Comparison of ENCODE assay signal across 8 mouse cellular contexts in the genomic region with DNA sequence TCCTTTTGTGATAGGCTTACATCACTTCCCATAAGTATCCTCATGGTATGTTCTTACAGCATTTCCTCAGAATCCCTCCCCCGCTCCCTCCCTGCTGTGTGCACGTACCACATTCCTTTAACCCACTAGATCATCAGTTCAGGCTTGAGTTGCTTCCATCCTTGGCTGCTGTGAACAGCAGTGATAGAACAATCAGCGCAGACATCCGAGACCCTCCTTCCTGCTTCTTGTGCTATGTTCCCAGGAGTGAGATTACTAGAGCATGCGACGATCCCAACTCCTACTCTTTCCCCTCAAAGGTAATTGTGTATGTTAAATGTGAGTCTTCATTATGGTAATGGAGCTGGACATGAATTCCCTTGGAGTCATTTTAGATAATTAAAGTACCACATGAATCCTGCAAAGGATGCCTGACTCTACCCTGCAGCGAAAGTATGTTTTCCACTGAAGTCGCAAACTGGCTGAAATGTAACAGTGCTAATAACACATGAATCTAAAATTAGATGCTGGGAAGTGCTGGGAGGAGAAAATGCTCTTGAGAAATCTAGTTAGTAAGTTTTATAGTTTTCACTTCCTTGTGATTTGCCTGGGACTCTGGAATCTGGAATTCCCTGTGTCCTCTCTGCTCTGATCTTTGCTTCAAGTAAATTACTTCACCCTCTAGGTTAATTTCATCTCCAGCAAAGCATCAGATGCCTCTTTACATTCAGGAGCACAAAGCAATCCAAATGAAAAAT. TPM values are rescaled to one million over a fixed set of nuclear protein-coding genes. Genes with fewer than 3 reads are reported as not detected.
A peak's percentile ranks its signal among the peaks of the same experiment; 100 is the strongest.
DNase-seq lines count a peak whose midpoint lies in the region; ATAC-seq and TF ChIP-seq lines count a peak whose summit lies in the region.

No protein-coding gene starts in this region.

- H3K9me3 ChIP-seq in forebrain, postnatal 0 days (ENCODE audit: low read length): no peaks in the 10 kb centered on the region
- H3K9me3 ChIP-seq in forebrain, embryonic 15.5 days: no peaks in the 10 kb centered on the region
- no peaks in the 10 kb centered on the region for H3K9me3 ChIP-seq in liver, postnatal 0 days (ENCODE audit: low read length)
- H3K9me3 ChIP-seq in liver, embryonic 12.5 days (replicated peaks): no peaks in the 10 kb centered on the region
- H3K9me3 ChIP-seq in hindbrain, embryonic 11.5 days (ENCODE audit: control insufficient read depth, low read length): no peaks in the 10 kb centered on the region
- no peaks in the 10 kb centered on the region for H3K9me3 ChIP-seq in neural tube, embryonic 15.5 days (replicated peaks)

- no peak for TF ChIP-seq CTCF in forebrain, postnatal 0 days (IDR thresholded peaks at IDR 0.05; ENCODE audit: low read depth)
- TF ChIP-seq CTCF in liver, postnatal 0 days (IDR thresholded peaks at IDR 0.05; ENCODE audit: low read depth): no peak

- TF ChIP-seq EP300 in liver, postnatal 0 days (IDR thresholded peaks at IDR 0.05; ENCODE audit: low read depth): no peak

- no peaks in the 10 kb centered on the region for H3K27me3 ChIP-seq in forebrain, postnatal 0 days (ENCODE audit: insufficient read depth, low read length)
- no peaks in the 10 kb centered on the region for H3K27me3 ChIP-seq in forebrain, embryonic 15.5 days
- no peaks in the 10 kb centered on the region for H3K27me3 ChIP-seq in liver, postnatal 0 days (ENCODE audit: insufficient read depth, low read length)
- H3K27me3 ChIP-seq in liver, embryonic 12.5 days (replicated peaks): 0 out of 2 replicates have a peak, but pooled peaks cover 3% of the 10 kb centered on the region
- H3K27me3 ChIP-seq in hindbrain, embryonic 11.5 days (ENCODE audit: control insufficient read depth, insufficient read depth, low read length): no peaks in the 10 kb centered on the region
- H3K27me3 ChIP-seq in neural tube, embryonic 15.5 days (replicated peaks): no peaks in the 10 kb centered on the region

- 0 out of 2 replicates have a peak, but pooled peaks cover 10% of the 10 kb centered on the region for H3K4me1 ChIP-seq in forebrain, postnatal 0 days (ENCODE audit: insufficient read depth)
- H3K4me1 ChIP-seq in forebrain, embryonic 15.5 days: peaks cover 20% of the 10 kb centered on the region
- H3K4me1 ChIP-seq in liver, postnatal 0 days (ENCODE audit: insufficient read depth): peaks cover 14% of the 10 kb centered on the region
- no peaks in the 10 kb centered on the region for H3K4me1 ChIP-seq in liver, embryonic 12.5 days
- H3K4me1 ChIP-seq in hindbrain, embryonic 11.5 days (replicated peaks; ENCODE audit: control insufficient read depth, insufficient read depth, low read length): no peaks in the 10 kb centered on the region
- H3K4me1 ChIP-seq in neural tube, embryonic 15.5 days: peaks cover 26% of the 10 kb centered on the region

- no peak overlapping the region for H3K4me2 ChIP-seq in forebrain, postnatal 0 days (ENCODE audit: low read depth)
- H3K4me2 ChIP-seq in forebrain, embryonic 15.5 days (replicated peaks): no peak overlapping the region
- no peak overlapping the region for H3K4me2 ChIP-seq in liver, postnatal 0 days (ENCODE audit: low read depth, low read length)
- no peak overlapping the region for H3K4me2 ChIP-seq in liver, embryonic 12.5 days
- no peak overlapping the region for H3K4me2 ChIP-seq in hindbrain, embryonic 11.5 days (replicated peaks; ENCODE audit: low read depth, low read length)
- H3K4me2 ChIP-seq in neural tube, embryonic 15.5 days: peak overlapping the region; percentile 40

- no peak overlapping the region for H3K4me3 ChIP-seq in forebrain, postnatal 0 days (ENCODE audit: low read depth, low read length)
- no peak overlapping the region for H3K4me3 ChIP-seq in forebrain, embryonic 15.5 days
- H3K4me3 ChIP-seq in liver, postnatal 0 days (ENCODE audit: low read depth, low read length): no peak overlapping the region
- no peak overlapping the region for H3K4me3 ChIP-seq in liver, embryonic 12.5 days
- H3K4me3 ChIP-seq in hindbrain, embryonic 11.5 days (ENCODE audit: low read depth, low read length): no peak overlapping the region
- 0 out of 2 replicates have a peak overlapping the region, but pooled peaks have one; percentile 4 for H3K4me3 ChIP-seq in neural tube, embryonic 15.5 days (replicated peaks)

- no peak overlapping the region for H3K27ac ChIP-seq in forebrain, postnatal 0 days (ENCODE audit: low read depth, low read length)
- no peak overlapping the region for H3K27ac ChIP-seq in forebrain, embryonic 15.5 days (replicated peaks)
- H3K27ac ChIP-seq in liver, postnatal 0 days (ENCODE audit: low read depth): peak overlapping the region; percentile 16; the same call in 1 of the 2 replicates
- no peak overlapping the region for H3K27ac ChIP-seq in liver, embryonic 12.5 days
- no peak overlapping the region for H3K27ac ChIP-seq in hindbrain, embryonic 11.5 days (ENCODE audit: low read depth, low read length)
- peak overlapping the region; percentile 41; the same call in 1 of the 2 replicates for H3K27ac ChIP-seq in neural tube, embryonic 15.5 days (replicated peaks)

- no peak overlapping the region for H3K9ac ChIP-seq in forebrain, postnatal 0 days
- no peak overlapping the region for H3K9ac ChIP-seq in forebrain, embryonic 15.5 days (replicated peaks)
- H3K9ac ChIP-seq in liver, postnatal 0 days (replicated peaks): no peak overlapping the region
- H3K9ac ChIP-seq in liver, embryonic 12.5 days: no peak overlapping the region
- no peak overlapping the region for H3K9ac ChIP-seq in hindbrain, embryonic 11.5 days (ENCODE audit: low read depth, low read length)
- H3K9ac ChIP-seq in neural tube, embryonic 15.5 days (replicated peaks): no peak overlapping the region

- 0 out of 2 replicates have a peak, but pooled peaks have one; percentile 27 for ATAC-seq in forebrain, postnatal 0 days
- ATAC-seq in forebrain, embryonic 15.5 days (replicated peaks): no peak
- no peak for ATAC-seq in liver, postnatal 0 days
- no peak for ATAC-seq in liver, embryonic 12.5 days
- ATAC-seq in hindbrain, embryonic 11.5 days (ENCODE audit: low FRiP score): no peak
- peak; percentile 66 for ATAC-seq in neural tube, embryonic 15.5 days (ENCODE audit: low FRiP score)

- 42% methylated on average over 8 of the region's 8 CpGs for WGBS in forebrain, postnatal 0 days
- 48% methylated on average over 8 of the region's 8 CpGs for WGBS in forebrain, embryonic 15.5 days
- WGBS in liver, postnatal 0 days (ENCODE audit: insufficient replicate concordance): 64% methylated on average over 8 of the region's 8 CpGs
- WGBS in liver, embryonic 12.5 days (ENCODE audit: insufficient replicate concordance): 55% methylated on average over 8 of the region's 8 CpGs
- WGBS in hindbrain, embryonic 11.5 days: 51% methylated on average over 8 of the region's 8 CpGs
- 30% methylated on average over 8 of the region's 8 CpGs for WGBS in neural tube, embryonic 15.5 days

- no peak for DNase-seq in forebrain, postnatal 0 days
- no peak for DNase-seq in liver, postnatal 0 days
- DNase-seq in hindbrain, embryonic 11.5 days (ENCODE audit: low spot score): peak; percentile 18
- DNase-seq in frontal cortex, postnatal 14 days (ENCODE audit: low spot score in 2 of 2): no peak
- DNase-seq in layer of hippocampus, postnatal 10 days (ENCODE audit: low spot score in 2 of 2): no peak

- H3K36me3 ChIP-seq in forebrain, postnatal 0 days (ENCODE audit: insufficient read depth): no peaks in the 10 kb centered on the region
- no peaks in the 10 kb centered on the region for H3K36me3 ChIP-seq in forebrain, embryonic 15.5 days
- no peaks in the 10 kb centered on the region for H3K36me3 ChIP-seq in liver, postnatal 0 days (replicated peaks; ENCODE audit: insufficient read depth, low read length)
- H3K36me3 ChIP-seq in liver, embryonic 12.5 days: no peaks in the 10 kb centered on the region
- no peaks in the 10 kb centered on the region for H3K36me3 ChIP-seq in hindbrain, embryonic 11.5 days (ENCODE audit: control insufficient read depth, insufficient read depth, low read length)
- no peaks in the 10 kb centered on the region for H3K36me3 ChIP-seq in neural tube, embryonic 15.5 days

RNA-seq across cellular contexts. Expression of gene Lyst, which starts 13.6 kb away (rescaled TPM):
- total RNA-seq in forebrain, postnatal 0 days (2014; rRNA removed): 13.2 and 14.2 TPM in 2 replicates
- polyA plus RNA-seq in forebrain, postnatal 0 days (2015; fragmentation: Nextera tagmentation; extraction: Ambion mirVana): 1.5 and 3.5 TPM in 2 replicates
- 4.1 and 4.8 TPM in 2 replicates for polyA plus RNA-seq in forebrain, embryonic 15.5 days (2015; fragmentation: Nextera tagmentation; extraction: Ambion mirVana)
- 3.1 and 5.6 TPM in 2 replicates for polyA plus RNA-seq in liver, postnatal 0 days (2015; fragmentation: Nextera tagmentation; extraction: Ambion mirVana)
- polyA plus RNA-seq in liver, embryonic 12.5 days (2016; fragmentation: Nextera tagmentation; extraction: Ambion mirVana): 1.9 TPM in 2 replicates
- polyA plus RNA-seq in hindbrain, embryonic 11.5 days (2014; fragmentation: Nextera tagmentation; extraction: Ambion mirVana): 1.9 and 4.7 TPM in 2 replicates
- polyA plus RNA-seq in neural tube, embryonic 15.5 days (2015; fragmentation: Nextera tagmentation; extraction: Ambion mirVana): 4.0 and 4.7 TPM in 2 replicates
- 10 to 100 TPM; 44.3 to 47.5 TPM for total RNA-seq in layer of hippocampus, postnatal 10 days (2021)

Comparison
In these comparisons a context has a peak if more than half of its experiments do, and no peak if none do; other contexts are left out.
1. ATAC-seq: peak in forebrain, postnatal 0 days (single experiment) and neural tube, embryonic 15.5 days (single experiment); none in forebrain, embryonic 15.5 days (single experiment), liver, postnatal 0 days (single experiment), liver, embryonic 12.5 days (single experiment) and hindbrain, embryonic 11.5 days (single experiment).
2. H3K27ac ChIP-seq: peak in liver, postnatal 0 days (single experiment) and neural tube, embryonic 15.5 days (single experiment); none in forebrain, postnatal 0 days (single experiment), forebrain, embryonic 15.5 days (single experiment), liver, embryonic 12.5 days (single experiment) and hindbrain, embryonic 11.5 days (single experiment).